Mouse (Mus musculus) brain, adult 10 weeks (tissue): Measurements from ENCODE around the gene Mlxipl. TPM values are rescaled to one million over a fixed set of nuclear protein-coding genes. Genes with fewer than 3 reads are reported as not detected.

Experiments used
- polyA plus RNA-seq: library from polyadenylated mRNA; stranded (reverse); fragments of 350-450 nt; fragmentation: Illumina TruSeq; extraction: RNeasy Lipid Tissue Mini Kit (QIAGEN cat#74804); gene quantifications from one replicate; pipeline ENCODE4 v1.2.3, GENCODE M21; 2015; ENCODE audit warnings: low read depth, low replicate concordance

Gene Mlxipl
- polyA plus RNA-seq = 2.6 TPM

DNA sequence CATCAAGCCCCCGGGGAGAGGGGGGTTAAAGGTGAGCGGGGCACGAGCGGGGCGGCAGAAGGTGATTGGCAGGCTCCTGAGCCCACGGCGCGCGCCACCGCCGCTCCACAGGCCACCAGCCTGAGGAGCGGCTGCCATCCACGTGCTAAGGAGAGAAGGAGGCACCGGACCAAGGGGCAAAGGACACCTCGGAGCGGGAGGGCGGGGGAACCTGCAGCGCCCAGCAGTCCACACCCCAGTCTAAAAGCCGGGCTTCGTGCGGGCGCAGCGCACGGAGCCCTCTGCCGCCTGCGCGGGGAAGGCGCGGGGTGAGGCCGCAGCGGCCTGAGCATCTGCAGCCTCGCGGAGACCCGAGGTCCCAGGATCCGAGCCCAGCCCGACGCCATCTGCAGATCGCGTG, at the start of gene Mlxipl:
Mlxipl (plus strand) TSS at position 238 of the 400 bp plus-strand sequence.

DNA sequence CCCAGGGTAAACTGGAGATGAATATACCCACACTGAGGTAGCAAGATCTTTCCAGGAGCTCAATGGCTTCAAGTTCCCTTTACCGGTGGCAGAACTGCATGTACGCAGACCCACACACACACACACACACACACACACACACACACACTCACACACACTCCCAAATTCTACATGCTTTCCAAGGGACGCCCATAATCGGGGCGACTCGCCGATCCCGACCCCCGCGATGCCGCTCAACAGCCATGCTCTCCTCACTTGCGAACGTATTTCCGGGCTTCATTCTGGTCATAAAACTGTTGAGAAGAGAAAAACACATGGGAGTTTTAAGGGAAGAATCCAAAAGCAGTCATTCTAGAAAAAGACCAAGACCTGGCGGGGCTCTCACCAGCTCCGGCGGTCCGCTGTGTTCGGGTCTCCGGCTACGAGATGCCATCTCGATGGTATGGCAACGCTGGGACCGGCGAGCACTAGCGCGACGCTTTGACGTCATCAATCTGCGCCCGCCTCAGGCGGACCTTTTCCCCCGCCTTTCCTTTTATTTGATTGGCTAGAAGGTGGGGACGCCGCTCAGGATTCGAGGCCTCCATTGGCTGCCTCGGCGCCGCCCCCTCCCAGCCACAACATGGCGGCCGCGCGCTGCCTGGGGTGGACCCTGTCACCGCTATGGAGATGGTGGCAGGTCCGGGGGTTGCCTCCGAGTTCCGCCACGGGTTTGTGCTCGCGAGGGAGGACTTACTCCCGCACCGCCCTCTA, 25.9 kb upstream of the Mlxipl start, which contains the start of gene Dnajc30:
Dnajc30 (plus strand) TSS at position 574 of the 753 bp plus-strand sequence.

DNA sequence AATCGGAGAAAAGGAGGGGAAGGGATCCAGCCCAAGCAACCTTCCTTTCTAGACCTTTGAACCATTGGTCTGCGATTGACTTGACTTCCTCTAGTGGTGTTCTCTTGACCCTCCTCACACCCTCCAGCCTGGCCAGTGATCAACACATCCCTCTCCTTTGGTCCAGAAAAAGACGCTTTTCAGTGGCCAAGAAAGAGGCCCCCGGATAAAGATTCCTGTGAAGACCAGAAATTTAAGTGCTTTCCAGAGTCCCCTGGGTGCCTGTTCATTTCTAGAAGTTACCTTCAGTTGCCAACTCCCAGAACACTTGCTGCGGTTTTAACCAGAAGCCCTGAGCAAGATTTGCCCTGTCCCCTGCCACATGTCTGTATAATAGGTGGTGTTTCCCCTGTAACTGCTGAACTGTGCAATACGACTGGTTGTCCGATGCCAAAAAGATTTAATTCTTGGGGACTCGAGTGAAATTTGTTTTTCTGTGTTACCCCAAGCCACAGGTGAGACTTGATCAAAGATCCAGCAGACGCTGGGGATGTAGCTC, 24.7 kb upstream of the Mlxipl start, which contains the start of gene Bud23:
Bud23 (minus strand) TSS at position 51 of the 538 bp plus-strand sequence.

DNA sequence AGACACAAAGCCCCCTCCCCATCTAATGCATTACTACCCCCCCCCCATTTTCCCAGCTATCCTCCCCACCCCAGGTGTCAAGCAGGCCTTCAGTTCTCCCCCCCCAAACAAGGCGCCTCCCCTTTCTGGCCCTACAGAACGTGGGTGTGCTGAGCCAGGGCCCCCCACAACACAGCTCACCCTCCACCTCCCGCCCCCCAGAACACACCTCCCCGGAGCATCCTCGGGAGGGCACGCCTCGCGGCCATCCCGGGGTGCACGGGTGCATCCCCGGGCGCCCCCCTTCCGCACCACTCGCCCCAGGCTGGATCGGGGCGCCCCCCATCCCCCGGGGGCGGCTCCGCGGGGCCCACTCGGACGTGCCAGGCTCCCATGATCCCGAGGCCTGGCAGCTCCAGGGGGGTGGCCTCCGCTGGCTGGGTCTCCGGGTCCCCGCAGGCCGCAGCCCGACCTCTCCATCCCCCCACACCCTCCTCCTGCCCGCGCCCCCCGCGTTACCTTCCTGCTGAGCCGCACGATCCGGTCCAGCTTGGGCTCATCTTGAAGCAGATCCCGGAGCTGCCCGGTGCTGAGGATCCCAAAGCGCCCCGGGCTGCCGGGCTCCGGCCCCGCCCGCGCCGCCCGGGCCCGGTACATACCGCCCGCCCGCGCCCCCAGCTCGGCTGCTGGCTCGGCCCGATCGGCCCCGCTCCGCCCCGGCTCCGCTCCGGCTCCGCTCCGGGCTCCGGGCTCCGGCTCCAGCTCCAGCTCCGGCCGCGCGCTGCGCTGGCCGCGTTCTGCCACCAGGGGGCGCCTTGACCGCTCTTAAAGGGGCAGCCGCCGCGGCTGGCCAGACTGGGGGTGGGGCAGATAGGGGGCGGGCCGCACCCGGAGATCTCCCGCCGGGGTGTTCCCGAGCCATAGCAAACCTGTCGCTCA, 11.9 kb upstream of the Mlxipl start, which contains the start of gene Vps37d:
Vps37d (minus strand) TSS at position 703 of the 918 bp plus-strand sequence.

DNA sequence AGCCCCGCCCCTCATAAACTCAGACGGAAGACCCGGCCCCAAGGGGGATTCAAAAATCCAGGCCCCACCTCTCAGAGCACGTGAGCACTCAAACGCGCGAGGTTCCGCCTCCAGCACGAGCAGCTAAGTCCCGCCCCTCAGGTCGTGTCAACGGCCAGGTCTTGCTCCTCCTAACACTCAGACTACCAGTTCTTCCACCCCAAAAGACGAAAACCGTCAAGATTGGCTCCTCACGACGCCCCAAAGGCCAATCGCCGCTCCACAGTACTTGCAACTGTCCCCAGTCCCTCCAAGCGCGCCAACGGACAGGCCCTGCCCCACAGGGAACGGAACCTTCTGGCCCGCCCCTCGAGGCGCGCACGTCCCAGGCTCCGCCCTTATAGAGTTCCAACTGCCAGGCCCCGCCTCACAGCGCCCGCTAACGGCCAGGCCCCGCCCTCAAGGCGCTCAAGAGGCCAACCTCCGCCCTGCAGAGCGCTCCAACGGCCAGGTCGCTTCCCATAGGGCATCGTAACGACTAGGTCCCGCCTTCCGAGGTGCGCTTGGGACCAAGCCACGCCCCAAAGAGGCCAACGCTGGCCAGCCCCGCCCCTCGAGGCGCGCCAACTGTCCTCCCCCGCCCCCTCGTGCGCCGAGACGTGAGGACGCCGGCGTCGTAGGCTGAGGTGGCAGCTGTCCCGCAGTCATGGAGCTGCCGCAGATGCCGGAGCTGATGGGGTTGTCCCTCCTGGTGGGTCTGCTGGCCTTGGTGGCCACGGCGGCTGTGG, 59.5 kb downstream of the Mlxipl start, which contains the start of gene Tbl2:
Tbl2 (plus strand) TSS at position 605 of the 767 bp plus-strand sequence.

DNA sequence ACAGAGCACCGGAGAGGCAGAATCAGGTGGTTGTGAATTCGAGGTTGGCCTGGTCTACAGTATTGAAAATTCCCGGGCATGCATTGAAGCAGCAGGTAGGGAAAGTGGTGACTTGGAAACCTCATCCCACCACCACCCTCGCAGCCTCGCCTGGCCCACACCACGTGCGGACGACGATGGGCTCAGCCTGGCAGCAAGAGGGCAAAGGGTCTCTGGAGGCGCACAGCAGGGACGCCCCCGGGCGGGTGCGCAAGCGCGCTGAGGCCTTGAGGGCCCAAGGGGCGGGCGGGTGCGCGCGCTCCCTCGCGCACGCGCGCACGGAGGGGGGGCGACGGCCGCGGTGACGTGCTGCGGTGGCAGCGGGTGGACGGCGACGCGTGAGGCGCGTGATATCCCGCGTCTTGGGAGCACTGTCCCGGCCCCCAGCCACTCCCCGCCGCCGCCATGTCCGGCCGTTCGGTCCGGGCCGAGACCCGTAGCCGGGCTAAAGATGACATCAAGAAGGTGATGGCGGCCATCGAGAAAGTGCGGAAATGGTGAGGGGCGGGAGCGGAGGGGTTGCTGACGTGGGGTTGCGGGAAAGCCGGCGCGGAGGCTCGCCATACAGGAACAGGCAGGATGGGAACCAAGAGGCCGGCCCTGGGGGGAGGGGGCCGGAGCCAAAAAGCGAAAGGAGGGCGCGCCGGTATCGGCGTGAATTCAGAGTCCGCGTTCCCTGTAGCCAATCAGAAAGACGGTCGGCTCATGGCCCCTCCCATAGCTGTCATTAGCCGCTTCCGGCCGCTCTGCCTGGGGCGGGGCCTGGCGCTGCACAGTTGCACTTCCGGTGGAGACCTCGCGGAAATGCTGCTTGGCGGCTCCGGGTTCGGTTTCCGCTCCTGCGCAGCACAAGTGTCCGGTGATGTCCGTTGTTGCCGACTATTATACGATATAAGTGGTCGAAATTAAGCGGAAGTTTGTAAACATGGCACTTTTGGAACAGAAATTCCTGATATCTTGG, 78.7 kb downstream of the Mlxipl start, which contains the start of gene Bcl7b:
Bcl7b (plus strand) TSS at position 221 of the 1,000 bp plus-strand sequence.

DNA sequence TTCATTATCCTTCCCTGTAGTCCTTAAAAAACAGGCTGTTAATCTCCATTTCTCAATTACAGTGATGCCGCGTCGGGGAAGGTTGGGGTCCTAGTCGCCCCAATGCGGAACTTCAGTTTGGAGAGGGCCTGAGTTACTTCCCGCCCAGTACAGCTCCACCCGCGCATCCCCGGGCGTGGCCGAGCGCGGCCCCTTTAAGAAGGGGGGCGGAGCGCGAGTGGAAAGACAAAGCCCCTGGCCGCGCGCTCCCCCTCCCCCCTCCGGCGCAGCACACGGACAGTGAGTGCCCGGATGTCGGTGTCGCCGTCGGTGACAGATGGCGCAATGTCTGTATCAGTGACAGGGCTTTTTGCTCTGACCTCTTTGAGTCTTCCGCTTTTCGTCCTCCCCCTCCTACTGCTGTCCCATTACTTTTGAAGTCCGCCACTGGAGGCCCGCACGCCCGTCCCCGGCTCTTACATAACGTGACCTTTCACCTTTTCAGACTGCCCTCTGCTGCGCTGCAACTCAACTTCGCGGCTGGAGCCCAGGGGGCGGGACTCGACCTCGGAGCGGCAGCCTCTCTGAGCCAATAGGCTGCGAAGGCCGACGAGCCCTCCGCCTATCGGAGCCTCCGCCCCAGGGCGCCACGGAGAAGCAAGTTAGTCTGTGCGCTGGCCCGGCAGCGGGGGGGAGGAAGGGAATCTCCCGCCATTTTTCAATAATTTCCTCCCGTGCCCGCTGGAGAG, 97.1 kb downstream of the Mlxipl start, which contains the start of gene Baz1b:
Baz1b (plus strand) TSS at position 644 of the 728 bp plus-strand sequence.

Other genes starting within 250 kb of the Mlxipl start
- not detected for gene Tmem270, start 183.2 kb upstream of the Mlxipl start, polyA plus RNA-seq
- not detected for gene Cldn13, start 174.4 kb upstream of the Mlxipl start, polyA plus RNA-seq
- 6.7 TPM for gene Mettl27, start 157.5 kb upstream of the Mlxipl start, polyA plus RNA-seq
- gene Cldn4, start 143.0 kb upstream of the Mlxipl start, polyA plus RNA-seq = not detected
- gene Cldn3, start 103.7 kb upstream of the Mlxipl start, polyA plus RNA-seq = 0.37 TPM
- 49.6 TPM for gene Abhd11, start 80.7 kb upstream of the Mlxipl start, polyA plus RNA-seq
- 262 TPM for gene Stx1a, start 66.4 kb upstream of the Mlxipl start, polyA plus RNA-seq
- 37.6 TPM for gene Dnajc30, start 25.7 kb upstream of the Mlxipl start, polyA plus RNA-seq
- gene Bud23, start 24.9 kb upstream of the Mlxipl start, polyA plus RNA-seq = 58.5 TPM
- gene Vps37d, start 11.6 kb upstream of the Mlxipl start, polyA plus RNA-seq = 19.8 TPM
- 13.0 TPM for gene Tbl2, start 59.8 kb downstream of the Mlxipl start, polyA plus RNA-seq
- gene Bcl7b, start 78.4 kb downstream of the Mlxipl start, polyA plus RNA-seq = 59.0 TPM
- 47.8 TPM for gene Baz1b, start 97.4 kb downstream of the Mlxipl start, polyA plus RNA-seq
- 4.9 TPM for gene Fzd9, start 161.3 kb downstream of the Mlxipl start, polyA plus RNA-seq